Mouse (Mus musculus): ENCODE data around the gene Pcdh20.

The Pcdh20 gene

DNA sequence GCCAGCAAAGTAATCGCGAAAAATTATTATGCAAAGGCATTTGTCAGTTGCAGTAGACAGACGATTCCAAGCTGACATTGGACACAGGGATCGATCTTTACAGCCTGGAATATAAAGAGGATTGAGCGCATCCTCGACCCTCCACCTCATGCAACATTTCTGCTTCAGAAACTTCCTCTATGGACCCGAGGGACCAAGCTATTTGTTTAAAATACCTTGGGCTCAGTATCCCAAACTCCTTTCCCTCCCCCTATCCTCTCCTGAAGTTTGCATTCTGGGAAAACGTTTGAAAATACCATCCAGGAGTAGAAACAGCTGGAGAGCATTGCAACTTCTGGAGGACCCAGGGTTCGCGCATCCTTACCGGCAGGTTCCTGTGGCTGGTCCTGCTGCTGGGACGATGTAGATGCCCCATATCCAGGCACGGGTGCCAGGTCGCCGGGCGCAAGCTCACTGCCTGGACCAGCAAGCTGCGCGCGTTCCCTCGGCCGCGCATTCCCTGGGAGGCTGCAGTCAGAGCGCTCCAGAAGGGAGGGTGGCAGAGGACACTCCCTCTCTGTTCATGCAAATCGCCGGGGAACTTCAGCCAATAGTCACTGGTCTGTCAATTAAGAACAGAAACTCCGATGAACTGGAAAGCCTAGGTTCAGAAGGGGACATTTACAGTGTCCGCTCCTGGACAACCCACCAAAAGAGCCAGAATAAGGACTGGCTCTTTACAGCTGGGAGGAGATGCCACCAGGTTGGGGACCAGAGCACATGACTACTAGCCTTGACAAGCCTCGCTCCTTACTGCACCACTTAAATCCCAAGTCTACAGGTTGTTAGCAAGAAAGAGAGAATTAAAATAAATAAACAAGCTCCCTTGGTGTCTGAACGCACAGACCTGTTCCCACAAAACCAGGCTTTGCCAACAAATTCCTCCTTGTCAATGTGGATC is at the start of gene Pcdh20:
Gene Pcdh20 (minus strand): TSS at position 902 of the 940 bp plus-strand sequence.
- DNase-seq (ENCODE audit: low read depth) = no peak

DNA sequence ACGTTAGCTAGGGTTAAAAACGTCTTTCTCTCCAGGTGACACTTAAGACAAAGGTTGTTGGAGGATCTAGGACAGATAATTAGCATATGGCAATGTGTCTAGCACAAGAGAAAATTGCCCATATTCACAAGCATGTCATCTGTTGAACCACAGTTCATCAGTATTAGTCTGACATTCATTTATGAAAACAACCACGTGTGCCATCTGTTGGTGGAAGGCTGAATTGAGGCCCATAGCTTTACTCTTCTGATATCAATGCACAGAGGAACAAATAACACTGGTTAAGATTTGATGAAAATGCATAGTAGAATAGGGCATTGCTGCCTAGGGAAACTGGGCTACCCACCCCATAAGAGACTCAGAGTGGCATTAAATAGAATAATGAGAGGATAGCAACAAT is 8.7 kb upstream of the Pcdh20 start:
- no peak for DNase-seq (ENCODE audit: low read depth)

DNA sequence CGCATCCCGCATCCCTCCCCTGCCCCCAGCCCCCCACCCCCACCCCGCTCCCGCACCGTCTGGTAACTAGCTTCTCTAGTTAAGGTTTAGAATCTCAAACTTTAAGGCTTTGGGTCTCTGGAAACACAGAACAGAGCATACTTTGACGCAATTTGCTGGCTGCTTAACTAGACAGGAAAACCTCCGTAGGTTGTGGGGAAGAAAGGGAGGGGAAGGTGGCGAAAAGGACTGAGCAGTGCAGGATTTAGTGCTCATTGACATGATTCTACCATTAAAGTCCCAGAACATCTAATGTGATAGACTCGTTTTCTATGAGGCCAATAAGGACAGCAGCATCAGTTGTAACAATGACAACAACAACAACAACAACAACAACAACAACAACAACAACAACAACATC is 1.2 kb downstream of the Pcdh20 start:
- no peak for DNase-seq (ENCODE audit: low read depth)

DNA sequence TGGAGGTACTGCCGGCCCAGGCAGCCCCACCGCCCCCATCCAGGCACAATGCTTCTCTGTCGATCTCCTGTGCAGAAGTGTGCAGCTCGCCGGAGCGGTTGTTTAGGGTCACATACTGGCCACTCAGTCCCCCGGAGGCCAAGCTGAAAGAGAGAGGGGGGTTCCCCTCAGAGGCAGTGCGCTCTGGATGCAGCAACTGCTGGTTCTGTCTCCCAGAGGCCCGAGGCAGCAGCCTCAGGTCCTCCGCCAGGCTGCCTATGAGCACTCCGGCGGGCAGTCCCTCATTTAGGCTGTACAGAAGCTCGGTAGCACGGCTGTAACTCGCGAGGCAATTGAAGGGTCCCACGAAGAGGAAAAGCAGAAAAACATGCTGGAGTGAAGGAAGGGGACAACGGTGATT is 1.8 kb downstream of the Pcdh20 start:
- DNase-seq (ENCODE audit: low read depth) = no peak

DNA sequence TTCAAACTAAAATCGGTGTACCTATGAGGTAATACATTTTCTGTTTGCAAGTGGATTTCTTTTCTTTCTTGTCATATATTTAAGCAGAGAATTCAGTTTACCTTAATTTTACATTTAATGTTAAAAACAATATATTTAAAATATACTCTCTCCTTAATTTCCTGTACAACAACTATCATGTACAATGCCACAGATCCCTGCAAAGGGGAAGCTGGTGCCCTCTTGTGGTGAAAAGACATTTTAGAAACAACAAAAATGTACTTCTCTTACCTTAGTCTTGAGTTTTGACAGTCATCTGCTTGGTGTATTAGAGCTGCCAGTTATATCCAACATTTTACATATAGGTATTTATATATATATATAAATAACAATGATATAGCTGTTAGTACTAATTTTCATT is 4.8 kb downstream of the Pcdh20 start:
- DNase-seq (ENCODE audit: low read depth) = no peak

DNA sequence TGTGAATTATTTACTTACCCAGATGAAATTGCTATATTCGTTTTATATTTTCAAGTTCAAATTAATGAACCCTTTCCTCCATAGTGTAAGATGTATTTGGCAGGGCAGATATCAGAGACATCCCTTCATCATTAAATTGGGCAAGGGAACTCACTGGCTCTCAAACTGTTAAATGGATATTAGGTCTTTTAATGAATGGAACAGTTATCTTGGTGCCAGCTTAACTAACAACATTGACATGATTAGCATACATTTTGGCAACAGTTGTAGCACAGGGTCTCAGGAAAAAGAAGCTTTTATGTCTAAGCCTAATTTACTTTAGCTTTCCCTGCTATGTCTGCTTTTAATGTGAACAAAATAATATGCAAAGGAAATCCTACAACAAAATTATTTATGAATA is 6.8 kb downstream of the Pcdh20 start:
- no peak for DNase-seq (ENCODE audit: low read depth)

DNA sequence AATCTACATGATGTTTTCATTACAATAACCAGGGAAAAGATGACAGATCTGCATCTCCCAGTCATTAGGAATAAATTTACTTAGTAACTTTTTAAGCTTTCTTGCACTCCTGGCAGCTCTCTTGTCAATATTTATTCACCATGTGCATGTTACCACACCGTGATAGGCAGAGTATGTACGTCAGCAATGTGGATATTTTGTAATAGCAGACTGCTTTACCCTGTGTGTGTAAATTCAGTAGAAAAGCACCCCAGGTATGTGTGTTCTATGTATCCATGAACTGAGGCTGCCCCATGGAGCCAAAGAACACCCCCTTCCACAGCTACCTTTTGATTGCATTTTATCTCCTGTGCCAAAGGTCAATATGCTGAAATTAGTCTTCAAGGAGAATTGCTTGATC is 7.8 kb downstream of the Pcdh20 start:
- DNase-seq (ENCODE audit: low read depth) = no peak

DNA sequence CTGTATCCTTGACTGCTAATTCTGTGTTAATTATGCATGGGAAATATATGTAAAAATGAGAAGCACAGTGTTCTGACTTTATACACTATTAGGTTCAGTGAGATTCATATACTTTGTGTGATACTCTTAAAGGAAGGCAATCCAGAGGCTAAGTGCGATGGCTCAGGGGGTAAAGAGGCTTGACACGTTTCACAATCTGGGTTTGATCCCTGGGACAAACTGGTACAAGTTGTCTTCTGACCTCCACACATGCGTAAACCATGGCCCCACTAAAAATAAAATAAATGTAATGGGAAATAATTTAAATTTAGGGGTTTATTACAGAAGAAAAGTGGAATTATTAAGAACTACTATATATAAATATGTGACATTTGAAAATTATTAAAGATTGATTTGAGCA is 8.3 kb downstream of the Pcdh20 start:
- DNase-seq (ENCODE audit: low read depth) = no peak

DNA sequence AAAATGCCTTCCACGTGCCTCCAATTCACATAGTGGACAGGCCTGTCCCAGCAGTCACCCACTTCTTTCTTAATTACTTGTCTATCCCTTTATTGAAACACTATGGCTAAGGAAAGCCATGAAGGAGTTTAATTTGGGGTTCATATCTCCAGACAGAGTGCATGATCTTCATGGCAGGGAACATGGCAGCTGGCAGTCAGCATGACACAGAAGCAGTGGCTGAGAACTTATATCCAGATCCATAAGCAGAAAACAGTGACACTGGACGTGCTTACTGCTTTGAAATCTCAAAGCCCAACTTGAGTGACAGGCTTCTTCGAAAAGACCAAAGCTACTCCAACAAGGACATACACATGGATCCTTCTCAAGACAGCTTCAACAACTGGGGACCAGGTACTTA is 10.5 kb downstream of the Pcdh20 start:
- no peak for DNase-seq (ENCODE audit: low read depth)

DNA sequence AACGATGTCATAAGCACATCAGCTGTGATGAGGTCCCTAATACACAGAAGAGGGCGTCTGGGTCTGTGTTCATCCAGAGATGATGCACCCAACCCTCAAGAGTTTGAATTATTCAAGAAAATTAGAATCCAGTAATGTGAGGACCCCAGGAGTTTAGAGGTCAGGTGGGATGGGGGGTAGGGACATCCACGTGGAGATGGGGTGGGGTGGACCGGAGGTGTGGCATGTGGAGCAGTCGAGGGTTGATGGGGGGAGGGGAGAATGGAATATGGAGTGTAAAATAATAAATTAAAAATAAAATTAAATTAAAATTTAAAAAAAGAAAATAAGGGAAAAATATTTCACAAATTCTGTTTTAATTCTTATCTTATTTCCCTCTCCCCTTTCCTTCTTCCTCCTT is 27.9 kb downstream of the Pcdh20 start:
- no peak for DNase-seq (ENCODE audit: low read depth)

DNA sequence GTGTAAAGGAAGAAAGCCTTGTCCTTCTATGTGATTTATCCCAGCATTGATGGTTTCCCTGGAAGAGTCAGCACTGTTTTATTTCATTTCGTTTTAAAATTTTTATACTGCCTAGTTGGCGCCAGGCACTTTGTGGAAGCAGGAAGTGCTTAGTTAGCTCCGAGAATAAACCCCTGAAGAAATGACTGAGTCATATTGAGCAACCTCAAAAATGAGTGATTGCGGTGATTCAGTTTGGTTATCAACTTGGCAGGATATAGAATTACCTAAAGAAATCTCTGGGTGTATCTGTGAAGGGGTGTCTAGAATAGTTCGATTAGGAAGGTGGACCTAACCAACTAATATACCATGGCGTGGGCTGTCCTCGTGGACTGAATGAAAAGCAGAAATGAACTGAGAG is 41.8 kb downstream of the Pcdh20 start:
- no peak for DNase-seq (ENCODE audit: low read depth)

DNA sequence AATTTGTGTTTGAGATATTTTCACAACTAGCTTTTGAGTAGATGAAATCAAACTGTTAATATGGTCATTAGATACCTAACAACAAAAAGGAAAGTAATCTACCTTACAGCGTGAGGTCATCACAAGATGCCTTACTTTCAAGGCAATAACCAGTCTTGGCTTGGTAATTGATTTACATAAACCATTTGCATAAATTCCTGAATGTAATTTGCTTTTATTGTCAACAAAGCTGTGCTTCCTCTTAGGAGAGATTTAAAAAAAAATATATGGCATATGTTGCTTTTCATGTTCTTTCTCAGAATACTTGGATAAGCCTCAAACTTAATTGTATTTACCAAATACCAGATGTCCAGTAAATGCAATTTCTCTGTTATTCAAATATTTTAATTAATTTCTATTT is 43.8 kb downstream of the Pcdh20 start:
- no peak for DNase-seq (ENCODE audit: low read depth)
